Mouse (Mus musculus): ENCODE data around the gene Larp4b.

Larp4b gene

DNA sequence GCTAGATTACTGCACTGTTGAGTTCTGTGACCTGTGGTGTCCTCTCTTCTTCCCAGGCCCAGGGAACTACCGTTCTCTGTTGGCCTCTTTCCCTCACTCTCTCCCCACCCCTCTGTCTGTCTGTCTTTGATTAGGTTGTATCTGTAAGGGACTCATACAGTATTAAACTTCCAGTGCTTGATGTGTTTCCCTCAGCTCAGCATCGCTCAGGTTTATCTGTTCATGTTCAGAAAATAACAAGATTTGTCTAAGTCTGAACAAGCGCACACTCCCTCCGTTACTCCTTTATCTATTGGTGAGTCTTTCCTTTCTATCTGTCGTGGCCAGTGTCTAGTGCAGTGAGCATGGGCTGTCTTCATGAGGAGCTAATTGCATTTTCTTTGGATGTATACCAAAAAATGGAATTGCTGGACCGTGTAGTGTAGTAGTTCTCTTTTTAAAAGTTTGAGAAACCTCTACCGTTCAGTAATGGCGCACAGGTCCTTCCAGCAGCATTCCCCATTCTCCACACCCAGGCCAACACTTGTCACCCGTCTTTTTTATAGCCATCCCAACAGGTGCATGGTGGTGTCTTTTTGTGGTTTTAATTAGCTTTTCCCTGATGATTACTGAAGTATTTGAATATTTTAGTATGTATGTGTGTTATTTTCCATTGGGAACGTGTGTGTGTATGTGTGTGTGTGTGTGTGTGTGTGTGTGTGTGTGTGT is 27.3 kb downstream of the Larp4b start:
- in situ Hi-C loops (cut with MboI, MseI) = no loop called here

DNA sequence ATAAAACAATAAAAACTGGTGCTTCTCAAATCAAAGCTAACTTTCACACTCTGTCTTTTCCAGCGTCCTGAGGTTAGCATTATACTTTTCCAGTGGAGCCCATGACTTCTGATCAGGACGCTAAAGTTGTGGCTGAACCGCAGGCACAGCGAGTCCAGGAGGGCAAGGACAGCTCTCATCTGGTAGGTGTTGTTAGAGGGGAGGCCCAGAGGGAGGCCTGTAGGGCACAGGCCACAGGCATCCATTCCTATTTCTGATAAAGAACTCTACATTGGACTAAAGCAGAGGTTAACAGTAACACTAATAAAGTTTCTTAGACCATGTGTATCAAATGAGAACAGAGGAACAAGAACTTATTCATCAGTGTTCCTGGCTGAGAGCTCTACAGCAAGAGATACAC is 28.4 kb downstream of the Larp4b start:
- in situ Hi-C loops (cut with MboI, MseI) = no loop called here

DNA sequence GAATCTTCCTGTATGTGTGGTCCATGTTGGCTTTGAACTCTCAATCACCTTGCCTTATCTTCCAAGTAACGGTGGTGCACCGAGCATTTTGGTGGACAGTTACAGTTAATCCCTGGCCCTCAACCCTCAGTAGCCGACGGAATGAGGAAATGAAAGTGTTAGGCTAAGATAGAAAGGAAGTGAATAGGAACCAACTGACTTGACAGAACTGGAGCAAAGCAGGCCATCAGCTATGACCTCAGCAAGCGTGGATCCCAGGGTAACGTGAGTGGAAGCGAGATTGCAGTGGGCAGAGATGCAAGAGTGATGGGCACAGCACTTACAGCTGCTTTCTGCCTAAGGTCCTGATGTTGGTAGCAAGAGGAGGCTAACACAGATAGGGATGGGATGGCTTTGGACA is 31.5 kb downstream of the Larp4b start:
- in situ Hi-C loops (cut with MboI, MseI) = no loop called here

DNA sequence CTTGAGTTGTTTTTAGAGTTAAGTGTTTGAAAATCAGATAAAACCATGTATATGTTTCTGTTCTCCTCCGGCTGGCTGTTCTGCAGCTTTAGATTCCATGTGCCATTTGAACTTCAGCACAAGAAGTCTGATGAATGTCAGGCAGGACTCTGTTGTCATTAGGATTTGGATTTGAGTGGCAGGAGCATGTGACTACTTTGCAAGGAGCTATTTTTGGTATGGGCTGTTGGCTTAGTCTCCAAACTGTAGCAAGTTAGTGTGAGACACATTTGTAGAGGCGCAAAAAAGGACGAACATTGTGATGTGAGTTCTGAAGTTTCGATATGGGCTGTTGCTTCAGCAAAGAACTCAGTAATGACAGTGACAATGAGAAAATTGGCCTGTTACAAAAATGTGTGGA is 34.0 kb downstream of the Larp4b start:
- in situ Hi-C loops (cut with MboI, MseI) = no loop called here

DNA sequence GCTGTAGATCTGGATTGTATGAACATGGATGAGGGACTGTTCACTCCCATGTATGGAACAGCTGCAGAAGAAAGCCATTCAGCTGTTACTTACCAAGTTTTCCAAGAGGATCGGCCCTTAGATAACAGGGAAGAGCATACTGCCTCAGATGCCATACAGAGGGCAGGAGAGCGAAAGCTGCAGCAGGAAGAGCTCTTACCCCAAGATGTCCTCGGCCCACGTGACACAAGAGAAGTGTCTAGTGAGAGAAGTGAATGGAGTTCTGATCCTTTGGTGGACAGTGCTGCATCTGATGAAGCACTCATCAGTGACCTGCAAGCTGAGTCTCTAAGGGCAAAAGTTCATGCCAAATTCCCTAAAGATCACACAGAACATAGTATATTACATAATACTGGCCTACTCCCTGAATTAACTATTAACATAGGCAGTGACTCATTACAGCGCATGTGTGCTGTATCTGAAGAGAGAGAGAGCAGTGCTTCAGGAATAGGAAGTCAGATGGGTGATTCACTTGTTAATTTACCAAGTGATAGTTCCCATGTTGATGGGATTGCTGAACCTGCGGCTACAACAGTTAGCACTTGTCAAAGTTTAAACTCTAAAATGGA is 35.1 kb downstream of the Larp4b start:
- in situ Hi-C loops (cut with MboI, MseI) = no loop called here

DNA sequence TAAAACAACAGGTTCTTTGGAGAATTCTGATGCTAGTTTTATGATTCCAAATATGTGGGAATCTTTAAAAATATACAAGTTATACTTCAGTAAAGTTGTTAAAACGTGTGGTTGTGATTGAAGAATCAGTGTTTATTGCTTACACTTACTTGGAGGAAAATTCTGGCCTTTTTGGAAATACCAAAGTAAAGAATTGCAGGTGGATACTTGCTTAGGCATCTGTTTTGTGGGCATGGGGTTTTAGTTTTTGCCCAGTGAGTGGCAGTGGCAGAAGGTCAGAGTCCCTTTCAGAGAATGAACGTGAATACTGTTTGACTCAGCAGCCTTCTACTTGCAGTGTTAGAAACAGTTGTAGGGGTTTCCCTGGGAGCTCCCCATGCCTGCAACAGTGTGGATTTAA is 40.7 kb downstream of the Larp4b start:
- in situ Hi-C loops (cut with MboI, MseI) = no loop called here

DNA sequence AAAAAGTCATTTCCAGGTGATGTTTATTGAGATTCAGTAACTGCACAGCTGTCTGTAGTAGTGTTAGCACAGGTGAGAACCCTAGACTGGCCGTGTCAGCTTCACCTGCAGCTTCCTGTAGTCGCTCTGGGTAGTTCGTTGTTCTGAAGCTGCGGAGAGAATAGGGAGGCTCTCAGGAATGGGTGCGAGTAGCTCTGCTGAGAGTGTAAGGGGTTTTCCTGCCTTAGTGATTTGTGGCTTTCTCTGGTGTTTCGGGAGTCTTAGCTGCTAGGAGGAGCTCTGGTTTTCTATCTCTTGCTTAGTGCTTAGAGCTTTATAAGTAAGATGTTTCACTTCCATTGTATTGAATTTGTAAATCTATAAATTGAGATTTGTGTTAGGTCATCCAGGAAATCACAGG is 42.4 kb downstream of the Larp4b start:
- in situ Hi-C loops (cut with MboI, MseI) = no loop called here

DNA sequence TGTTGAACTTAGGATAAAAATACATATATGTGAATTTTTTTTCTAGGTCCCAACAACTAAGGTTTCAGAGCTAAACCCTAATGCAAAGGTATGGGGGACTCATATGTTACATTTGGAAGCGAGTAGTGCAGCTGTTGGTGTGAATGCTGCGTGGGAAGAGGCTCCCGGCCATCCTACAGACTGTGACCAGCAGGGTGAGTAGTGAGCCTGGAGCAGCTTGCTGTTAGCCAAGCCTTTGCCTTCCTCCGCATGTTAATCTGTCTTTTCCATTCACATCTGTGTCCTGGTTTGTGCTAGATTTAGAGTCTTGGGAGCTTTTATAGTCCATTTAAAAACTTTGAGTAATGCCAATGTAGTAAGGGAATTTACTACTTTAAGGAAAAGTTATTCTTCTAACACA is 43.1 kb downstream of the Larp4b start:
- in situ Hi-C loops (cut with MboI, MseI) = no loop called here

DNA sequence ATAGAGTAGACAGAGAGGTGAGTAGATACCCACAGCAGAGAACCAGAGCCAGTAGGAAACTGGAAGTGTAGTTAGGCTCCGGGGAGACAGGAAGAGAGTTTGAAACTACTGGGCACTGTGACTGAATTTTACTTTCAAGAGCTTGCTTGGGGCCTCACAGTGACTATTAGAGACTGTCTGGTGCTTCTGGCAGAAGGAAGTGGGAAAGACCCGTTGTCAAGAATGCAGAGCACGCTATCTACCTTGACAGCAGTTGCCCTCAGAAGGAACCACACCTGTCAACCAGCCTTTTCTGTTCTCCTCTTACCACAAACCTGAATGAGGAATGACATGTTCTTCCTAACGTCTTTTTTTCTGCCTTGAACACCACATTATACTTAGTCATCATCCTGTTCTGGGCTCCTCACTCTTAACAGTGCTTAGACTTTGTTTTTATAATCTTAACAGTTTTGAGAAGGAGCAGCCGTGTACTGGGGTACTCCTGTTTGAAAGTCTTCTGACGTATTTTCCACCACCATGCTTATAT is 45.8 kb downstream of the Larp4b start:
- in situ Hi-C loops (cut with MboI, MseI) = no loop called here

DNA sequence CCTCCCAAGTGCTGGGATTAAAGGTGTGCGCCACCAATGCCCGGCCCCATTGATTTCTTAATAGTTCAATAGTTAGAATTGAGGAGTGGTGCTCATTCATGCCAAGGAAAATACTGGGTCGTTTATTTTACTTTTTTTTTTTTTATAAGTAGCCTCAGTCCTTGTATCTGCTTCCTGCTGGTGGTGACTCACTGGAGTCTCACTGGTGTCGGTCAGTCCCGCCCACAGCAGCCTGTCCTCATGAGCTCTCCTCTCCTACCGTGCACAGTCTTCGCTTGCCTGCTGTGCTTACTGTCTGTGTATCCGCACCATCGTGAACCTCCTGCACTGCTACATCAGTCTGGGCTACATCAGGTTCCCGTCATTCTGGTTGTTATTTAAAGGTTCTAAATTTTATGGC is 46.5 kb downstream of the Larp4b start:
- in situ Hi-C loops (cut with MboI, MseI) = no loop called here

DNA sequence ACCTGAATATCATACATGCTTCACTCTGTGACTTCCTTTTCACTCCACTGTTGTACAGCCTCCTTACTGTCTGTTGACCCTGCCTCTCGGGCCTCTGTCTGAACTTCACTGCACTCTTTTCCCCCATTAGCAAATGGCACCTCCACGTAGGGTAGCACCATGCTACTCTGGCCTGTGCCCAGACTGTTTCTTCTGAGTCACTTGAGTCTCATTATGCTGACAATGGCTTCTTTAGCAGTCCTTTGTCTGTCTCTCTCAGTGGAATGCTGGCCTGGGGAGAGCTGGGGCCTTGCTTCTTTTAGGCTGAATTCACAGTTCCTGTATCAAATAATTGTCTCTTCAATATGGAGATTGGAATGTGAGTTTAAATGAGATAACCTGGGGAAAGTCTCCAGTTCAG is 48.7 kb downstream of the Larp4b start:
- in situ Hi-C loops (cut with MboI, MseI) = no loop called here

DNA sequence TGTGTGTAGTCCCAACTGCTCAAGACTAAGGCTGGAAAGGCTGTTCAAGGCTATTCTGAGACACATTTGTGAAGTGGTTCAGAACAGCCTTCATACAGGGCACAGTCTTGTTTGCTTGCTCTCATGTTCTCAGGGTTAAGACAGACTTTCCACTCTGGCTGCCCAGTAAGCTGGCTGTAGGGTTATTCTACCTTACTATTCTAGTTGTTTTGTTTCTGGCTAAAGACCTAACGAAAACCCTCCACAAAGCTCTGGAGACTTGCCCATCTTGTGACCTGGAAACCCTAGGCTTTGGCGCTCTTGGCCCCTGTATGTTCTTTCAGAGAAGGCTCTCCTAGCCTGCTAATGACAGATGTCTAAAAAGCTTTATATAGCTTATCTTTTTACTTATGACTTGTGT is 55.1 kb downstream of the Larp4b start:
- in situ Hi-C loops (cut with MboI, MseI) = no loop called here

DNA sequence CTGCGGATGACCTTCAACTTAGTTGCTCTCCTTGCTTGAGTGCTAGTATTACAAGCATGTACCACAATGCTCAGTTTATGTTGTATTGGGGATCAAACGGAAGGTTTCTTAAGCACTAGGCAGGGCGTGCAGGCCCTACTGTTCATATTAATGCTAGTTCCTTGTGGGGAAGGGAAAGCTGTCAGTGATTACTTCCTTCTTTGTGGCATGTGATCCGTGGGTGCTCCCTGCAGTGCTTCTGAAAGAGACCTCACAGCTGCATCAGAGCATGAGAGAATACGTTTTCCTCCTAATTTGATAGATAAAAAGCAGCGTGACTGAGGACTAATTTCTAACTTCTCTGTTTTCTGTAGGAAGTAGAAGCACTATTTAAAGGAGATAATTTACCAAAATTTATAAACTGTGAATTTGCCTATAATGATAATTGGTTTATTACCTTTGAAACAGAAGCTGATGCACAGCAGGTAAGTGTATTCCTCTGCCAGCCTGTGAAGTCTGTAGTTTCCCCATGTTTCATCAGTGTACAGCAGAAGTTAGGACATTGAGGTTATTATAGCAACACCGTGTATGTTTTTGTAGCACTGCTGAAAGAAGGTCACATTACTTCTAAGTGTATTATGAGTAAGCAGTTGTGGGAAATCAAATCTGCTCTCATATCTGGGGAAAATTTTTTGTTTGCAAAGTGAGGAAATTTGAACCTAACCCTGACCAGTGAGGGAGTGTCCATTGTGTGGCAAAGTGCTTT is 56.0 kb downstream of the Larp4b start:
- in situ Hi-C loops (cut with MboI, MseI) = loop anchor here in 1 of 2 experiments (10.0 kb wide), 1 partner anchor 165 kb away; no protein-coding TSS in a partner anchor

DNA sequence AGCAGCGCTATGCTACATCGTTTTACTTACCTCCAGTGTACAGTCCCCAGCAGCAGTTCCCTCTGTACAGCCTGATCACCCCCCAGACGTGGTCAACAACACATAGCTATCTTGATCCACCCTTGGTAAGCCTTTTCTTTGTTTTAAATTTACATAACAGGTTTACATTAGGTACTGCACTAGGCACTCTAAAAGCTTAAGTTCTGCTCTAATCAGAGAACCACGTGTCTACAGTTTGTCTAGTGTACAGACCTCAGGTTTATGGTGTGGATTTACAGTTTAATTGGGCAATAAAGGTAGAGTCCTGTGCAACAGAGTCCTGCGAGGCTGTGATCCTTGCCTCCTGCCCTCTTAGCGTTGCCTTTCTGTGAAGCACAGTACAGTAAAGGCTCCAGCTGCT is 57.4 kb downstream of the Larp4b start:
- in situ Hi-C loops (cut with MboI, MseI) = loop anchor here in 1 of 2 experiments (10.0 kb wide), 1 partner anchor 166 kb away; no protein-coding TSS in a partner anchor

DNA sequence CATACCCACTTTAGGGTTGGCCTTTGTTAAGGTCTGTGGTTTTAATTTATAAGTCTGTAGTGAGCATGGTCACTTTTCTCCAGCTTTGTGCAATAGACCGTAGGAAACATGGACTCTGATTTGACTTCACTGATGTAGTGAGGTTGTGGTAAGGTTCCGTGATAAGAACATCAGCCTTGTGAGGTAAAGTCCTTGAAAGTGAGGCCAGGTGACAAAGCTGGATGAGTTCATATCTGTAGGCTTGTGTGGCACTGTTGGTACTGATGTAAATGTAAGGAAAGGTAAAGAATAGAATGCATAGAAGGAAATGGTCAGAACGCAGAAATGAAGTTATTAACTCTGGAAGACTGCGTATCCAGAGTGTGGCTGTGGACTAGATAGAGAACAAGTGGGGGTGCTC is 57.9 kb downstream of the Larp4b start:
- in situ Hi-C loops (cut with MboI, MseI) = loop anchor here in 1 of 2 experiments (10.0 kb wide), 1 partner anchor 167 kb away; no protein-coding TSS in a partner anchor

DNA sequence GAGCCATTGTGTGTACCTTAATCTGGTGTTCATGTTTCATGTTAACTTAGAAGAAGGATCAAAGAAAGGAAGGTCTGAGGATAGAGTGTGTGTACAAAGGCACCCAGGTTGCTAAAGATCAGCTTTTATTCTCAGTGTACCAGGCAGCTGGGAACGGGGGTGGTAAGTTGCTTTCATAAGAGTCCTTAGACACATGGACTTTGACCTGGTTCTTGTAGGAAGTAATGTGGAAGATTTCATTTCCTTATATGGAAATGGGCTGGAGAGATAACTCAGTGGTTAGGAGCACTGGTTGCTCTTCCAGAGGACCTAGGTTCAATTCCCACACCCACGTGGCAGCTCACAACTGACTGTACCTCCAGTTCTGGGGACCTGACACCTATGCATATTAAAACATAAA is 58.6 kb downstream of the Larp4b start:
- in situ Hi-C loops (cut with MboI, MseI) = loop anchor here in 1 of 2 experiments (10.0 kb wide), 1 partner anchor 167 kb away; no protein-coding TSS in a partner anchor

DNA sequence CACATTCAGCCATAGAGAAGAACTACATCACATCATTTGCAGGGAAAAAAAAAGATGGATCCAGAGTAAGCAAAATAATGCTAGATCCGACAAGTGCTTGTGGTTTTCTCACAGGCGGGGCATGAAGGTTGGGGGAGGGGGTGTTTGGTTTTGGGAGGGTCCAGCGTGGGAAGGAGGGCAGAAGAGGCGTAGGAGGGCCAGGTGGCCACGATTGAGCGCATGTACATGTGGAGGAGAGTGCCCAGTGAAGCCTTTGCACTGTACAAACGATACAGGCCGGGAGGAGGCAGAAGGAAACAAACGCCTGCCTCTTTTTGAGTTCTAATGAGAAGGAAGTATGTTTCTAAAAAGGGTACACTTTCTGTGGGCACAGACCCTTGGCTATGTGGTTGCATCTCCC is 60.1 kb downstream of the Larp4b start:
- in situ Hi-C loops (cut with MboI, MseI) = loop anchor here in 1 of 2 experiments (10.0 kb wide), 1 partner anchor 169 kb away; no protein-coding TSS in a partner anchor

DNA sequence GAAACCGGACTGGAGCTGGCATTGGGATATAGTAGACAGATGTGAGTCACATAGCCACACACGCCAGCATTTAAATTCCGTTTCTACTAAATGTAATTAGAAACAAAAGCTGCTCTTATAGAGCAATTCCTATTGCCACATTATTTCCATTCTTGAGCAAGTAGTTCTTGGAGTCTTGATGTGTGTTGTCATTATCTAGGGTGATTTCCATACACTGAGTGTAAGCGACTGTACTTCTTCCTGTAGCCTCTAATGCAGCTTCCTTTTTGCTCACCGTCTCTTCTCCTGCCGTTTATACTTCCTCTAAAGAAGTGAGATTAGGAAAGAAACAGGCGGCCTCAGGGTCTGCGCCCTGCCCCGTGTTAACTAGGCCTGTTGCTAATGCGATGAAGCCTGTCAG is 65.6 kb downstream of the Larp4b start:
- in situ Hi-C loops (cut with MboI, MseI) = loop anchor here in 1 of 2 experiments (10.0 kb wide), 1 partner anchor 174 kb away; no protein-coding TSS in a partner anchor

DNA sequence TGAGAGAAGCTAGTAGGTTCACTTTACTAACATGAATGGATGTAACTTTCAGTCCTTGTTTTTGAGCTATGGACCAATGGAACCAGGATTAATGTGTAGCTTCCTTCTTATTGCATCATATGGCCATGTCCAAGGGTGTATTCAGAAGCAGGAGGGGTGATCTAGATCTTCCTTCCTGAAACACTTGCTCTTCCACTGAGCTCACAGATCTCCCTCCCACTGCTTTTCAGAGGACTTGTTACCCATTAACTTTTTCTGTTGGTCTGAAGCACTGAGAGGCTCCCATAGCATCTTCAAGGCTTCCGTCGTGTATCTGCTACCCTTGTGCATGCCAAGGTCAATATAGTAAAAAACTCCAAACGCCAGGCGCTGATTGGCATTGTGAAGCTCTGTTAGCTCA is 69.2 kb downstream of the Larp4b start:
- in situ Hi-C loops (cut with MboI, MseI) = no loop called here

DNA sequence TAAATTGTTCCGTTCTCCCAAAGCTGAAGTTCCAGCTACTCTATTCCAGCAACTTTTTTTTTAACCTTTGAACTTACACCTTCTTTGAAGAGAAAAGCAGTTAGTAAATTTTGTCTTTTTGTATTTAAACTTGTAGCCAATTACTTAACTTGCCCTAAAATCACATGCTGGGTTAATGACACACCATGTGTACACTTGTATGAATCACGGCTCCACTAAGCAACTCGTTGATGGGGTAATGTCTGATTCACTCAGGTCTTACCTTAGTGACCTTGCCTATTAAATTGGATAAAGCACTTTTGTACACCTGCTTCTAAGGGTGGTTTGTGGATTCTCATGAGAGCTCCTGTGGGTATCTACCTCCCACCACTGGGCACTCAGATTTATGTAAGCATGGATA is 74.2 kb downstream of the Larp4b start:
- in situ Hi-C loops (cut with MboI, MseI) = no loop called here

DNA sequence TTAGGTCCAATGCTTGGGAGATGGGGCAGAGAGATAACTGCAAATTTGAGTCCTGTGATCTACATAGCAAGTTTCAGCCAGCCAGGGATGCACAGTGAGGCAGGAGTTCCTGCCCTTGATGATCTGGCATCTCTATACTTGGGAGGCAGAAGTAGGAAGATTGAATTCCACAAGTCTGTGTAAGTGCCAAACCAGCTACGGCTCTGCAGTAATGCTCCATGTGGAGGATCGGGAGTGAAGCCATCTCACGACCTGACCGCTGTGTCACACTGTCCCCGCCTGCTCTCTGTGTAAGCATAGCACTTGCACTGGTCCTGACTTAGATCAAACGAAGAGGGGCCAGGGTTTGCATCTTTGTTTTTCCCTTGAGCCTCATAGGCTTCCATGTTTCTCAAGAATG is 75.9 kb downstream of the Larp4b start:
- in situ Hi-C loops (cut with MboI, MseI) = loop anchor here in 1 of 2 experiments (5.0 kb wide), 1 partner anchor 52 kb away; no protein-coding TSS in a partner anchor

DNA sequence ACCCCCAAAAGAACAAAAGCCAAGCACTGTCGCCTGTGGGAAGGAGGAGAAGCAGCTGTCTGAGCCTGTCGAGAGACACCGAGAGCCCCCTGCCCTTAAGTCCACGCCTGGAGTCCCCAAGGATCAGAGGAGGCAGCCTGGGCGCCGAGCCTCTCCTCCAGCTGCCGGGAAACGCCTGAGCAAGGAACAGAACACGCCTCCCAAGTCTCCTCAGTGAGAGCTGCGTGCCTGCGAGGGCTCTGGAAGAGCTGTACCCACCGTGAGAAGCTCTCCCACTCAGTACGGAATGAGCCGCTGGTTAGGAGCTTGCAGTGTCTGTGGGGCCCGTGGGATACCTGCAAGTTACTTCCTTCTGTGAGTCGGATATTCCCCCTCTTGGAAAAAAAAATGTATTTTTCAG is 77.0 kb downstream of the Larp4b start:
- in situ Hi-C loops (cut with MboI, MseI) = loop anchor here in 1 of 2 experiments (5.0 kb wide), 1 partner anchor 53 kb away; no protein-coding TSS in a partner anchor

Measured in T-helper 17 cell (primary cell).